In genomic region chr8:88520381-88520780, GRCm38 (mm10) we compare ENCODE assay signal across 9 mouse cellular contexts. TPM values are rescaled to one million over a fixed set of nuclear protein-coding genes. Genes with fewer than 3 reads are reported as not detected.
DNase-seq lines count a peak whose midpoint lies in the region; ATAC-seq lines count a peak whose summit lies in the region.
"Had no signal": no experiment of that assay in that cellular context is flagged by ENCODE, and none has a peak within 500 bp of the region (broad histone marks: within the 10 kb centered on the region; RNA-seq: fewer than 3 reads in every experiment).

No protein-coding gene starts in this region.

- ATAC-seq in cerebellum, adult (ENCODE audit: insufficient number of reproducible peaks, low FRiP score, low TSS enrichment): no peak
- ATAC-seq in hindbrain, embryonic 15.5 days (ENCODE audit: low FRiP score, low read depth): no peak
- ATAC-seq in midbrain, embryonic 14.5 days (ENCODE audit: low FRiP score, low TSS enrichment): no peak

- WGBS in hindbrain, embryonic 15.5 days: 10% methylated on average over 13 of the region's 13 CpGs
- 14% methylated on average over 13 of the region's 13 CpGs for WGBS in midbrain, embryonic 14.5 days

- DNase-seq in cerebellum, adult 11 months: peak; percentile 33
- DNase-seq in retina, postnatal 1 day: peak; percentile 46
- DNase-seq in retina, embryonic 14.5 days (ENCODE audit: low spot score): no peak
- peak; percentile 55 for DNase-seq in midbrain, embryonic 14.5 days
- no peak for DNase-seq in left cerebral cortex, adult 9 months (ENCODE audit: low spot score in 2 of 2)
- no peak for DNase-seq in MN1 (ENCODE audit: low spot score)

- H3K9ac ChIP-seq in hindbrain, embryonic 15.5 days: no peak overlapping the region
- H3K9ac ChIP-seq in midbrain, embryonic 14.5 days (replicated peaks; ENCODE audit: low read length): no peak overlapping the region

- peak overlapping the region; percentile 70; the same call in 1 of the 2 replicates for H3K4me3 ChIP-seq in hindbrain, embryonic 15.5 days
- H3K4me3 ChIP-seq in midbrain, embryonic 14.5 days (replicated peaks; ENCODE audit: low read depth, low read length): peak overlapping the region; percentile 77; the same call in 1 of the 2 replicates

- H3K27me3 ChIP-seq in hindbrain, embryonic 15.5 days: no peaks in the 10 kb centered on the region
- peaks cover 7% of the 10 kb centered on the region; the same call in 1 of the 2 replicates for H3K27me3 ChIP-seq in midbrain, embryonic 14.5 days (ENCODE audit: control insufficient read depth, insufficient read depth, low read length)

- H3K9me3 ChIP-seq in hindbrain, embryonic 15.5 days: no peaks in the 10 kb centered on the region
- H3K9me3 ChIP-seq in midbrain, embryonic 14.5 days (ENCODE audit: control insufficient read depth, low read length): no peaks in the 10 kb centered on the region

- no peaks in the 10 kb centered on the region for H3K36me3 ChIP-seq in hindbrain, embryonic 15.5 days
- H3K36me3 ChIP-seq in midbrain, embryonic 14.5 days (ENCODE audit: control insufficient read depth, insufficient read depth, low read length): no peaks in the 10 kb centered on the region

- peaks cover 45% of the 10 kb centered on the region for H3K4me1 ChIP-seq in hindbrain, embryonic 15.5 days (replicated peaks)
- peaks cover 24% of the 10 kb centered on the region for H3K4me1 ChIP-seq in midbrain, embryonic 14.5 days (ENCODE audit: control insufficient read depth, insufficient read depth, low read length)

- H3K4me2 ChIP-seq in hindbrain, embryonic 15.5 days: peak overlapping the region; percentile 100
- peak overlapping the region; percentile 98 for H3K4me2 ChIP-seq in midbrain, embryonic 14.5 days (ENCODE audit: low read length)

- H3K27ac ChIP-seq in hindbrain, embryonic 15.5 days (replicated peaks): no peak overlapping the region
- H3K27ac ChIP-seq in midbrain, embryonic 14.5 days (replicated peaks; ENCODE audit: low read depth, low read length): no peak overlapping the region

RNA-seq across cellular contexts. Expression of gene Nkd1, which starts 0.8 kb away (rescaled TPM):
- polyA plus RNA-seq in hindbrain, embryonic 15.5 days (2015; fragmentation: Nextera tagmentation; extraction: Ambion mirVana): 55.5 and 67.4 TPM in 2 replicates
- polyA plus RNA-seq in midbrain, embryonic 14.5 days (2014; fragmentation: Nextera tagmentation; extraction: Ambion mirVana): 46.2 and 66.4 TPM in 2 replicates
- polyA plus RNA-seq: C2C12 had no signal

Comparison
In these comparisons a context has a peak if more than half of its experiments do, and no peak if none do; other contexts are left out.
1. DNase-seq: peak in cerebellum, adult 11 months (single experiment), retina, postnatal 1 day (single experiment) and midbrain, embryonic 14.5 days (single experiment); none in retina, embryonic 14.5 days (single experiment), left cerebral cortex, adult 9 months (0 of 2) and MN1 (single experiment).